Mouse (Mus musculus) left cerebral cortex, adult 8-10 months (tissue): ENCODE data around the gene Pax3. TPM values are rescaled to one million over a fixed set of nuclear protein-coding genes. Genes with fewer than 3 reads are reported as not detected.

Experiments
- DNase-seq, 2 experiments: peaks; one replicate each; pipeline ENCODE4 v3.0.0; 2022; ENCODE audit warnings: low spot score in 2 of 2
- total RNA-seq, 4 experiments: library from RNA; stranded (reverse); gene quantifications; 2 replicates each; pipeline ENCODE4 v1.2.4; 2022

Gene Pax3
- total RNA-seq, 4 experiments from 2014 or later = not detected

DNA sequence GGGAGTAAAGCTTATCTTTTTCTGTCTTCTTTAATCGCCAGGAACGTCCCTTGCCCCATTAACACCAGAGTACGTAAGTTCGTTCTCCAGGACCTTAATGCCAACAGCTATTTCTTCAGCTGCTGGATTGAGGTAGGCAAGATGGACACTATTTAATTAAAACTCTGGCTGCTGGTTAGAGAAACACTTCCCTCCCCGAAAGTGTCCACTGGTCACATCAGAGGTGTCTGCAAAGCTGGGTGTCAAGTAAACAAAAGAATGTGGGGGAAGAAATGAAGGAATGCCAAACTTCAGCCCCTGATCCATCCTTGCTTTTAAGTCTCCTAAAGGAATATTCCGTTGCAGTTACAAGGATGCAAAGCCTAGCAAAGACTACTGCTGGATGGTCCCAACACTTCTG is 24.6 kb downstream of the Pax3 start:
- DNase-seq = no peak

DNA sequence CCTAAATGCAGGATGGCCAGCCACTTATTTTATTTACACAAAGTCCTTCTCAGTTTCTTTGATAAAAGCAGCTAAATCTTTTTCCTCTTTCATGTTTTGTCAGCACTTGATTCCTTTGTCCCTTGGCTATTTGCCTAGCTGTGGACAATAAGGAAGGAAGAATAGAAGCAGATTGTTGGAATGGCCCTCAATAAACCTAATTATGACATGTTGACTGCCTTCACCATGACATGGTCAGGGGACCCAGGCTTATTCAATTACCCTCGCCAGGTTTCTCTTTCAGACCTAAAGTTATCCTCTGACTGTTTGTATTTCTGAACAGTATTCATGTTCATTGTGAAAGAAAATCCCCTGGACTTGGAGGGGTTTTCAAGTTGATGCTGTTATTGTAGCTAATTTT is 25.3 kb downstream of the Pax3 start:
- DNase-seq = no peak

DNA sequence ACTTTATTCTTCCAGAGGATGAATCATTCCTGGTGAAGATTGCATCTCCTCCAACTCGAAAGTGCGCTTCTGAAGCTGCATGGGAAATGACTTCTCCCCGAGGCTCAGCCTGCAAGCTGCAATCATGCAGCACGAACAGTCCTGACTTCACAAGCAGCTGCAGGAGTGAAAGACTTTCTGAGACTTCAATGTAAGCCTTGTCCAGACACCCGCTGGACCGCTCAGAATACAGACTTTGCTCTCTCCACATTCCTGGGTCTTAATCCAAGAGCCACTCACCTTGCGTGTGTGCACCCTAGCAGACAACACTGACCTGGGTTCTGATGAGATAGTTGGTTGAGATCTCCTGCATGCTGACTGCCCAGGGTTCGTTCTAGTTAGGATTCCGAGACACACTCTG is 26.2 kb downstream of the Pax3 start:
- no peak for DNase-seq

DNA sequence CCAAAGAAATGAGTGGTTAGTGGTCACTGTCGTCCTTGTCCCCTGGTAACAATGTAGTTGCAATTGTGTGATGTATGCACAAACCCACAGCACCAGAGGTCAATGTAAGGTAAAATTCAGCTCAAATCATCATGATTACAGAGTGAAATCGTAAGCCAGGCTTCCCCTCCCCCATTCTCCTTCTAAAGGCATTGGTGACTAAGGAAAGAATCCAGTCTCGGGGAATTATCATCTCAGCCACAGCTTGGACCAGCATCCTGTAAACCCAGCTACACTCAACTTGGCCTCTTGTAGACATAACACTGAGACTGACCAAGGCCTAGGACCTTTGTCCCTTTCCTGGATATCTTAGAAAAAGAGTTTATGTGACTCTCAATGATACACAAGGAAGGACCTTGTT is 28.1 kb downstream of the Pax3 start:
- no peak for DNase-seq

DNA sequence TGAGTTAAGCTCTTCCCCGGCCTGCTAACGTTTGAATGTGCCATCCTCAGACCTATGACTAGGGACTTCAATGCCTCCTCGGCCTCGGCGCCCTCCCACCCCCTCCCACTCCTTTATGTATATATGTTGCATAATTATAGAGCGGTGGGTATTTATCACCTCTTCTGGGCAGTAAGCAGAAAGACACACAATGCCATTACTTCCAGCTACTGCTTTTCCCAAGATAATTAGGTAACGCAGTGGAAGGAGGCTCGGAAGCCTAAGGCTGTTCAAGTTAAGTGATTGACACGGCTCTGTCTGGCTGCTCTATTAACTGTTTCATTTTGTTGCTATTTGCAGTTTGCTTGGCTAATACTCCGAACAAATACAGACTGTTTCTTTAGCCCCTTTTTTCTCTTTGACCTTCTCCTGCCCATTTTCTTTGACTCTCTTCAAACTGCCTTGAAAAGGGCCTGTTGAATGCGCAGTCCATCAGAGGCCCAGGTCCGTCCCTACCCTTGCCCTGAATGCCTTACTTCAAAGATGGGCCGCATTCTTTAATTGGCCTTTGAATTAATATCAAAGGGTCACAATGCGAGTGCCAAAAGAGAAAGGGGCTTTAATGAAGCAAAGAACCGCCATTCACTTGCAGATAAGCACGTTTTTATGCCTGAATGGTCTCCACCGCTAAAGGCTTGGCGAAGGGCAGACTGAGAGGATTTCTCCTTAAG is 29.2 kb downstream of the Pax3 start:
- no peak for DNase-seq

DNA sequence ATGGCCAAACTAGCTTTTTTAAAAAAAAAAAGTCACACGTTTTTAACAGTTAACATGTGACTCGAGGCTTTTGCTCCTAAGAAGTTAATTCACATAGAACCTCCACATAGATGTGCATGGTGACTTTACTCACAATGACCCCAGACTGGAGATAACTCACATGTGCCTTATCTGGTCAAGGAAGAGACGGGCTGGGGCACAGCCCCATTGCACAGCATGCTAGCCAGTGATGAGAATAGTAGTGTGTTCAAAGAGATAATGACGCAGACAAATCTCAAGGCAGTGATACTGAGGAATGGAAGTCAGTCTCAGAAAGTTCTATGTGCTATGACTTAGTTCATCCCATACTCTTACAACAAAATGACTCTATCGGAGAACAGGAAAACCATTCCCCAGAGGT is 35.2 kb downstream of the Pax3 start:
- no peak for DNase-seq

DNA sequence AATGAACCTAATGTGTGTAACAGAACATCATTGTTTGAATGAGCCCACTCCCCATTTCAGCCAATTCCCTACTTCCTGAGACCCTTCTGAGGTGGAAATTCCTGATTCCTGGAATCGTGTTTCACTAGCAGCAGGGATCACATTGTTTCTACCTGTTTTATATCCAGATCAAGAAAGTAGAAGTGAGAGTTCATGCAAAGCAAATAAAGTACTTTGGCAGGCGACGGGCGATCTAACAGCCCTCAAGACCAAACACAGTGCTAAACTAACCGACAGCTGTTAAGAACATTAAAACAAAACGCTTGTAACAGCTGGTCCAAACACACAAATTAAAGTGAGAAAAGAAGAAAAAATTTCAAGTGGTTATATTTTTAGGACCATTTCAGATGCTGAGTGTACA is 39.0 kb downstream of the Pax3 start:
- no peak for DNase-seq

DNA sequence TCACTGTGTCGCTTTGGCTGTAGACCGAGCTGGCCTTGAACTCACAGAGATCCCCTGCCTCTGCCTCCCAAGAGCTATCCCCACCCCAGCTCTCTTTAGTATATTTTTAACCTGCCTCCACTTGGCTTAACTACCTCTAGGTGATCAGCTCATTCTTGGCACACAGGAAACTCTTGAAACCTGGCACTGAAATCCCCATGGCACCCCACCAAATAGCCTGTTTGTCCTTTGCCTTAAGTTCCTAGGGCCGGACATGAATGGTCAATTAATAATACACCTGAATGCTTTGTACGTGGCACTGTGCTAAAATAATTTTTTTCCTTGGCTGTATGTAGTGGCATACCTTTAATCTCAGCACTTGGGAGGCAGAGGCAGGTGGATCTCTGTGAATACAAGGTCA is 41.1 kb downstream of the Pax3 start:
- no peak for DNase-seq

DNA sequence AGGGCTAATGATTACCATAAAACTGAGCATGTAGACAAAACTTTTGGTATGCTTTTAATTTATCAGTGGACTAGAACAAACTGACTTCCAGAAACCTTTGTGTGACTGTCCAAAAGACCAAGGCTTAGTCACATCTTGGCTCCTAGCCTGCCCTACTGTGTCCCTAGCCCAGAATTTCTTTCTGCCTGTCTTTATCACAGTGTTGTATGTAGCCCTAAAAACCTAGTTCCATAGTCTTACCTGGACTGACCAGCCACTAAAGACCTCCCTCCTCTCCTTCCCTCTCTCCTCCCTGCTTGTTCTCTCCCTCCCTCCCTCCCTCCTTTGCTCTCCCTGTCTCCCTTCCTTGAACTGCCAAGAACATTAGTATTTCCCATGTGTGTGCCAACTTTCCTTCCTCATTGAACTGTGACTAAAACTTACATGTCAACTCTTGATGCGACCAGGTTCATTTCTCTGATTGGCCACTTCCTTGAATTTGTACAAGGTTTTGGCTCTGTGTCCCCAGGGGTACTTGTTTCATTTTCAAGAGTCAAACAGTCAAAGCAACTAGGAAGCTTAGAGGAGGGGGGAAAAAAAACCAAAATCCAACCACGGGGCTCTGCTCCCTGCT is 48.8 kb downstream of the Pax3 start:
- DNase-seq = no peak

DNA sequence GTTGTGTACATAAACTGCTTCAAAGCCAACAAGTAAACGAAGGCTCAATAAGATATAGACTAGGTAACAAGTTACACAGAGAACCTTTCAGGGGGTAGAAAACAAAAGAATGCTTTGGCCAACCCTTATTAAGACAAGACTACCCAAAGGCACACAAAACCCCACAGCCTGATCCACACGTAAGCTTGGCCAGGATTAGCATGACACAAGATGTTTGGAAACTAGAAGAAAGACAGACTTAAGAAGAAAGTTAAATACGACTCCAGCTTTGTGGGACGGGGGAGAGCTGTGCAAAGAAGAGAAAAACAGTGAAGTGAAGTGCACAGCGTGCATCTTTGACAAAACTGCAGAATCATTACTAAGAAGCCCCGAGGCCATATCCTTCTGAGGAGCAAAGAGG is 53.5 kb downstream of the Pax3 start:
- no peak for DNase-seq

DNA sequence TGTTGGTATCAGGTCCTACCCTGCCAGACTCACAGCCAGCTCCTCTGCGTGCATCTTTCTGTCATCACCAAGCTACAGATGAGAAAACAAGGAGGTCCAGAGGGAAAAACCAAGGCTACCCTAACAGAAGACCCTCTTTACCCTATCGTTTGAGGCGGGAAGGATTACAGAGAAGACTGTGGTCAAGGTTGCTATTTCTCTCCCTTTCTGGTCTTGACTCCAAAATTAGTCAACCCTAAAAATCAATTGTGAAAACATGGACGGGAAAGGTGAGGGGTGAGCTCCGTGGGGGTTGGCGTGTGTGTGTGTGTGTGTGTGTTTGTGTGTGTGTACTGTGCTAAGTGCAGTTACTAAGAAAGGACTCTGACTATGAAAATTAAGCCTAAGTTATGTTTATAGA is 54.0 kb downstream of the Pax3 start:
- DNase-seq = no peak

DNA sequence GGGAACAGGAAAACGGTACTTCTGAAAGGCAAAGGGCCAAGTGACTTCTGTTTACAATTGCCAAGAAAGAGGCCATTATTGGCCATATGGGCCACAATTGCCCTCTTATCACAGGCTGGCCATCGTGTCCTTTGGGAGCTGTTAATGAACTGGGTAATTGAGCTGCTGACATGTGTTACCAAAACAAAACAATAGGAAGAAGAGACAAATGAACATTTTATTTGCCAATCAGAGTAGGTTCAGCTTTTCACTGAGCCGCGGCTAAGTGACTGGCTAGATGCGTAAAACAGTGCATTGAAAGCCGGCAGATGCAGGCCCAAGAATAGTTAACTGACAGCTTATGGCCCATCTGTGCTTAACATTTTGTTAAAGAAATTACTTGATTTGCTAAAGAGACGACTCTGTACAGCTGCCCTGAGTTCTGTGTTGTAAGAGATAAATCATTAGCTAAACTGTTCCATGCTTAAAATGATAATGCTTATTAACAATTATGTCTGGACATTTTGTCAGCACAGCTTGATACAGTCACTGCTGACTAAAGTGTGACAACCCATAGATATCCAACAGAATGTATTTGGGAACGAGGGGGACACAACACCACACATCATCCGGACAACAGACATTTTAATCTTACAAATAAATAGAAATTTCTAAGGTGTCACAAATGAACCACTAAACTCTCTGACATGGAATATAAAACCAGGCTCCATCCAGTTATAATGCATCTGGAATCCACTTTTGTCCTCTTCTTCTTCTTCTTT is 55.0 kb downstream of the Pax3 start:
- no peak for DNase-seq

DNA sequence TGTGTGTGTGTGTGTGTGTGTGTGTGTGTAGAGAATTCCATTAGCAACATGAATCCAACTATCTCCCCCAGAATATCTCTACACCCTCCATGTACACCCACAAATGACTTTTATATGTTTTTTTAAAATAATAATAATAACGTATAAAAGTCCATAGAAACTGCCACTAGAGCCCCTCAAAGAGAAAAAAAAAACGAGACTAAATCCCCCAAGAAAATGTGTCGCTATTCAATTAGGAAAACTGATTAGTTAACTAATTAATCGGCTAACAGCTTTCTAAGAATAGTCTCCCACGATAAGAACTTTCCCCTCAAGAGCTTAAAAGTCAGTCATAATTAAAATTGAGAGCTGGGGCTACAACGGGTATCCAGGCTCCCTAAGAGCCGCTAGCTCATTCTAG is 55.6 kb downstream of the Pax3 start:
- DNase-seq = no peak

DNA sequence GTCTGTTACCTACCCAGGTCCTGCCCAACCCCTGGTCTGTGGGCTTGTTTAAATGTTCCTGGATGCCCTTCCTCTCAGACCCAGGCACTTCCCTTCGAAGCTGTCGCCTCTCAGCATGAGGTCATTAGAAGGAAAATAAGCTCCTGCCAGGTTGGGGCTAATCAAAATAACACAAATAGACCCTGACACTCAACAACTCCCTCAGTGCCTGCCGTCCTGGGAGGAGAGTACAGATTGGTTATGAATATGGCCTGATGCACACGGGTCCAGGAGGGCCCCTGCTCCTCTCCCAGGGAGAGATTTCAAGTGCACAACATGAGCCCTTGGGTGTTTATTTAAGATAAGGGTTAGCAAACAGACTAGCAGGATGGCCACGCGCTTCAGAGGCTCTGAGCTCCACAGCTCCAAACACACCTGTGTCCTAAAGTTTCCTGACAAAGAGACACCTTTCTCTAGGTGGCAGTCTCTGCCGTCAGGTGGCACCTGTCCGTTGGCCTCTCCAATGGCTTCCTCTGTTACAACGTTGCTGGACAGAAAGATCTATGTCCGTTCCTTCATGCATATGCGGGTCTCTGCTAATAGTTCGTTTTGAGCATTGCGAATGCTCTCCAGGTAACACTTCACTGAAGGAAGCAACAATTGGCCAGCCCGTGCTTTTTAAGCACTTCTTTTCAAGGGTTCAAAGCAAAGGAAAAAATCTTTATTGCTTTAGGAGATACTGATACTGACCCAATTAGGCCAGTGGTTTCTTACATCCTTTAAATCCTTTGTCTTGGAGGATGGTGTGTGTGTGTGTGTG is 56.2 kb downstream of the Pax3 start:
- DNase-seq = no peak

DNA sequence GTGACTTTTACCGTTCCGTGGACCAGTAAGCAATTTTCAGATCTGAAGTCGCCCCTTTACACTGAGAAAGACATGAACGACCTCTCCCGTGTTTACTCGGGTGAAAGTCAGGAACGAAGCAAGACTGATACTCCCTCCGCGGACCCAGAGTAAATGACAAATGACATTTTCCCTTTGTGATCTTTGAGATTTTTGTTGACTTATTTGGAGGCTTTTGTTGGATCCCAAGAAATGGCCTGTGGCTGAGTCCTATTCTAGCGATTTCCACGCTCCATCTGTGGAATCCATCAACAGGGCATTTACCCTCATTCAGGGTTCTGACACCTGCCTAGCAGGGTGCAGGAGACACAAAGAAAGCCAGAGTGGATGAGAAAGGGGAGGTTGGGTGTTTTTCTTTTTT is 57.6 kb downstream of the Pax3 start:
- no peak for DNase-seq

DNA sequence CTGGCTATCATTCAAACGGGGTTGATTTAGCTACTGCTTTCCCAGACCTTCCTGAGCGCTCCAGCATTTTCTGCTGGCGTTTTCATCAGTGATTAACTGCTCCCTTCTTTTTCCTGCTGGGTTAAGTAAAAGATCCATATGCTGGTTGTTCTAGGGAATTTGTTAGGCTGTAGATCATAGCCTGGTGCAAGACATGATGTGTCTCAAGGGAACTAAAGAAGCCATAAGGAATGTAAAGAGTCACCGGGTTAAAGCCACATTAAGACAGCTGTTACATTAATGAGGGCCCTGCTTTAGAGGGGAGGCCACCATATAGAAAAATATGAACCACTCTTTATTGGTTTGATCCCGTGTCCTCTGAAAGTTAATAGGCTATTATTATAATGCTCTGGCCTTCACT is 67.7 kb downstream of the Pax3 start:
- DNase-seq = no peak

DNA sequence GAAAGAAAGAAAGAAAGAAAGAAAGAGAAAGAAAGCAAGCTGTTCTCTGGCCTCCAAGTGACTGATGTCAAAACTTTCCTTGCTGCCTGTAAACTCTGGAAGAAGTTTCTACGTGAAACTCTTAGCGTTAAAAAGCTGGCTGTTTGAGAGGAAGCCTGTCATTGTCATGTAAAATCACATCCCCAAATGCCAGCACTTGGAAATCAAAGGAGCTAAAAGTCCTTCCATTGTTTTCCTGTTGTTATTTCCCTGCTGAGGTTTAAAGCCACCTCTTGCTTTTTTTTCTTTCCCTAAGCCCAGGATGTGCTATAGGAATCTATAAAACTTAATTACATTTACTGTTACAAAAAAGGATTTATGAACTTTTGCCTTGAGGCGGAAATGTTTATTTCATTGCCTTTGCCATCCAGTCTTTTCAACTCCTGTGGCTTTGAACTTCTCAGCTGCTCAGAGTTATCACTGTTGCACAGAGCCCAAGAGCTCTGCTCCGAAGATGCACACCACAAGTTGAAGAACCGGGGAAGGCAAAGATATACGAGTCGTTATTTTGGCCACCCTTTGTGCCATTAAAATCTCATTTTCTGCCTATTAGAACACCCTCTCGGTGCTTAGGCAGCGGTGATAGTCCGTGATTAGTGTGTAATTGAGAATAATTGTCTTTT is 76.9 kb downstream of the Pax3 start:
- no peak for DNase-seq

DNA sequence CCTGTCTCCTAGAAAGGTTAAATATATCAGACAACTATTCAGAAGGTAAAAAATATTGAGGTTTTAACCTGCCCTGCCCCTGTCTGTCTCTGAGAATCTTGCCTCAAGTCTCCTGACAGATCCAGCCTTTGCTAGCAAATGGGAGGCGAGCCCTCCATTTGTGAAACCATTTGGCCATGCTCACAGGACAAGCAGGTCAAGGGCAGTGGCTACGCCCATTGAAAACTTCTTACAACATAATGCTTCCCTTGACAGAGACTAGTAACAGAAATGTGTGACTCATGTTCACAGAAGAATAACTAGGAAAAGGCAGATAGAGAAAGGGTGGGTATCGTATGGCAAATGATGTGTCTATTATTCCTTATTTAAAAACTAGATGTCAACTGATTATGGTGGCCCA is 80.9 kb downstream of the Pax3 start:
- DNase-seq = no peak

DNA sequence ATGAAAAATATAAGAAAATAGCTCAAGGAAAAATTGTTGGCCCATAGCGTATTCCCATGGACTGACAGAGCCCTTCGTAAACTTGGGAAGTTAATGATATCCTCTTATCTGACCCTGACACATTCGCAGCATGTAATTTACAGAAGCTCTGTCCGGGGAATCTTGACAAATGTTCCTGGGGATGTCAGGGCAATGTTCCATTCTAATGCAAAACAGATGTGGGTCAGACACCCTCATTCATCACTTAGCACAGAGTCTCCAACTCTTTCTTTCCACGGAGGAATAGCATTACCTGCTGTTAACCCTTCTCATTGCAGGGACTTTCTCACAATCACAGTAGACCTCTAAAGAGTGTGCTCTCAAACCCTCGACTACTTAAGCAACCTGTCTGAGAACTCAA is 86.6 kb downstream of the Pax3 start:
- no peak for DNase-seq

DNA sequence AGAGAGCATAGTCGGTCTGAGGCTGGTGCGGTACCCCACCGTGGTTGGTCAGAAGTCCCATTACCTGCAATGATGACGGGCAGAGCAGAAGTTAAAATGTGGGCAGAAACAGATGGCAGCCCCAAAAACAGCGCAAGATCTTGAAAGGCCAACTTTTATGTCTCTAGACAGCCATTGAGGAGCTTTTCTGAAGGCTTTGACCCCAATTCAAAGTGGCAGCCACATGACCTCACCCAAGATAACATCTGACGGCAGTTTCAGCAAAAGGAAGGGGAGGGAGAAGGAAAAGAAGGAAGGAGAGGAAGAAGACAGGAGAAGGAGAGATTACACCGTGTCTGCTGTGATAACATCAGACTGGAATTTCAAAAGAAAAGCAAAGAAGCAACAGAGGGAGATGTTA is 93.4 kb downstream of the Pax3 start:
- DNase-seq = no peak

DNA sequence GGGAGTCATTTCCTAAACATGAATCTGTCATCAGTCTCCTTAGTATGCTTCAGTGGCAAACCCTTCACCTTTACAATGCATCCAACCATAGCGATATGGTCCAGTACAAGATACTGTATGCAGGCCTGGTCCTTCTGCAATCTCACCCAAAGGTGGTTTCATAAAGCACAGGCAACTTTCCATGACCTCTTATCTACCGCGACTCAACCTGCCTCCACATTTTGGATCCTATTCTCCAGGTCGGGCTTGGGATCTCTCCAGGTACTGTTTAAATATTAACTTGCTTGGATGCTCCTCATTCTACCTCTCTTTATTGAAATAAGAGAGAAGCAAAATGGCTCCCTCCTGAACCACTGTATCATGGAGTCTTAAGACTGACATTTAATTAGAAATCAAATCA is 103.3 kb downstream of the Pax3 start:
- no peak for DNase-seq

DNA sequence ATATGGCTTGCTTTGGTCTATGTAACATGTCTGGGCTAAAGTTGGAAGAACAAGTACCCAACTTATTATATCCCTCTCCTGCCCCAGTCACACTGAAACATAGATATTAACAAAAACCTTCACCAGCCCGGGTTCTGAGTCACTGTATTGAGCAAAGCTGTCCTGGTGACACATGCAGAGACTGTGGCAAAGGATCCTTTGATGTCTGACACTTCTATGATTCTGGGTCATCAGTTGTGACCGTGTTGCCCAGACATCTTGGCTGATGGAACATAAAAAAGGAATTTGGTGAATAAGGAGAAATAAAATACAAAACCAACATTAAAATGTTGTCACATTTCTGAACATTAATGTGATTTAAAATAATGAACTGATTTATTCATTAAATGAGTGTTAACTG is 108.3 kb downstream of the Pax3 start:
- DNase-seq = no peak
